Mouse (Mus musculus): Measurements from ENCODE around the gene Flrt1. TPM values are rescaled to one million over a fixed set of nuclear protein-coding genes. Genes with fewer than 3 reads are reported as not detected.

Gene Flrt1
- not detected in 2 replicates for polyA plus RNA-seq (2012; ENCODE audit: insufficient read depth, insufficient read length, missing spikeins)

DNA sequence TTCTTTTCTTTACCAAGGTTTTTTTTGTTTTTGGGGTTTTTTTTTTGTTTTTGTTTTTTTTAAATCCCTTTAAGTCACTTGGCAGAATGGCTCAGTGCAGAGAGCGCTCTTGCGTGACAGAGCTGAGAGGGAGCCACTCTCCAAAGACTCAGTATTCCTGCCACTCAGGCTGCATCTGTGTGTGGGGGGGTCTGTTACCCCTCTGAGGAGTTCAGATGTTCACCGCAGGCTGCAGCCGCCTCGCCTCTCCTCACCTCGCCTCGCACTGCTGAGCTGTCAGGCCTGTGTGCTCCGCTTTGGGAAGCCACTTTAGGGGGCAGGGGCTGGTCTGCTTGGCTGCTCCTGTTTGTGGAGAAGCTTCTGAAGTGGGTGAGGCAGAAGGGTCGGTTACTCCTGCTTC is at the start of gene Flrt1:
Gene Flrt1 (minus strand): TSS at position 186 of the 400 bp plus-strand sequence.
- H3K4me1 ChIP-seq (ENCODE audit: control insufficient read depth, insufficient read depth, low read length) = peaks cover 3% of the 10 kb centered on the region
- no peak within 1 kb of the TSS for H3K27ac ChIP-seq (ENCODE audit: insufficient read depth, low read depth, low read length)
- H3K4me3 ChIP-seq (ENCODE audit: insufficient read depth, low read length) = no peak within 1 kb of the TSS
- TF ChIP-seq POLR2A (IDR thresholded peaks at IDR 0.05; ENCODE audit: borderline replicate concordance, low read depth, low read length) = no peak
- TF ChIP-seq CTCF (IDR thresholded peaks at IDR 0.05; ENCODE audit: low read depth, low read length) = no peak

DNA sequence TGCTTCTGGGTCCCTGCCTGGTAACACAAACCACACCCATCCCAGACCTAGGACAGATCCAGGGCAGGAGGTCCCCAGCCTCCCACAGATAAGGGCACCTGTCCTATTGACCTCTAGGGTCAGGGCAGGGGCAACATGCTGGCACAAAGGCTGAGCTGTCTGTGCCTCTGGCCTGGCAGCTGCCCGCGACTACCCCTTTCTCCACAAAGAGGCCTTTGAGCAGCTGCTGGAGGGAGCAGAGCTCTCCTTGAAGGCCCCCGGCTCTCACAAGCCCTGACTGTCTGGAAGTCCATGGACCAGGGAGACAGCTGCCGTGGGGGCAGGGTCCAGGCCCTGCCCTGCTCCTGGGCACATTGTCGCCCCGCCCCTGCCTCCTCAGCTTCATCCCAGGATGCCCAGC is 49.7 kb upstream of the Flrt1 start:
- Histone ChIP-seq H3K4me1 (ENCODE audit: control insufficient read depth, insufficient read depth, low read length) (no peaks in the 10 kb centered on the region), H3K4me3 (ENCODE audit: insufficient read depth, low read length) (no peak overlapping the region), H3K27ac (ENCODE audit: insufficient read depth, low read depth, low read length) (no peak overlapping the region)
- TF ChIP-seq CTCF (IDR thresholded peaks at IDR 0.05; ENCODE audit: low read depth, low read length) = no peak
- TF ChIP-seq POLR2A (IDR thresholded peaks at IDR 0.05; ENCODE audit: borderline replicate concordance, low read depth, low read length) = no peak

DNA sequence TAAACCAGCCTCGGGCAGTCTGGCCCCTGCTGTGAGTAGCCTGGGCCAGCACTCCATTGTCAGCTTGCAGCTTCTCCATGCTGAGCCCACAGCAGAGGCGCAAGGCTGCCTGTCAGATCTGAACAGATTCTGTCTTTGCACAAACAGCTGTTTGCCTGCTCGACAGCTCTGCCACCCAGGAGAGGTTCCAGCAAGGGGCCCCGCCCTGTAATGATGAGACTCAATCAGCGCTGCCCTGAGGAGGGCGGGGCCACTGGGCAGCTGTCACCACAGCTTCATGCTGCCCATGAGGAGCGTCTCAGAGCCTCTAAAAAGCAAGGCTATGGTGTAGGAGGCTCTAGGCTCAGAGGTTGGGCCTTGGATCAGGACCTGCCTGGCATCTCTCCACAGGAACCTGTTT is 47.7 kb upstream of the Flrt1 start:
- no peak for TF ChIP-seq POLR2A (IDR thresholded peaks at IDR 0.05; ENCODE audit: borderline replicate concordance, low read depth, low read length)
- no peak for TF ChIP-seq CTCF (IDR thresholded peaks at IDR 0.05; ENCODE audit: low read depth, low read length)
- Histone ChIP-seq H3K4me1 (ENCODE audit: control insufficient read depth, insufficient read depth, low read length) (no peaks in the 10 kb centered on the region), H3K27ac (ENCODE audit: insufficient read depth, low read depth, low read length) (no peak overlapping the region), H3K4me3 (ENCODE audit: insufficient read depth, low read length) (no peak overlapping the region)

DNA sequence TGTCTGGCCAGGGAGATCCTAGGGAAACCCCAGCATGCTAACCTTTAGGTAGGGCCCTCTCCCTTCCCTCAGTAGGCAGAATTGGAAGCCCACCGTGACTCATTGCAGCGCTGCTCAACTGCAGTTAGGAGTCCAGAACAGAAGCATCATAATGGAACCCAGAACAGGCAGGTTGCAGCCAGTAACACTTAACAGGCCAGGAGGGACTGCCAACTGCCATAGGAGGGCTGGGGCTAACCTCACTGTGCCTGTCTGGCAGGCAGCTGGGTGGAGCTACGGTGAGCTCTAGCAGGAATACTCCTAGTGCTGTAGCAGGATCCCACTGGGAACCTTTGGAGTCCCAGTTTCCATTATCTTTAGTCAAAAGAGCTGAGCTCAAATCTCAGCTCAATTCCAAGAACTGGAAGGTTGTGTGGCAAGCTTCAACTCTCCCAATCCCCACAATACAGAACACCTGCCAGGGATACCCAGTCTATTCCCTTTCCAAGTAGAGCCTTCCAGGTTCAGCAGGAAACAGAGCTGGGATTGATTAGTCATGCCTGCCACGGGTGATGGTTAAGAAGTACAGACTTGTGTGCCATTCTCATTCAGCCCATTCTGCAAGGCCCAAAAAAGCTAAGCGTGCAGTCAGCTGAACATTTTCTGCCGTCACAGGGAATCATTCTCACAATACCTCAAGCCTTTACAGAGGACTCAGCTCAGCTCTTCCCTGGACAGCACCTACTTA is 46.6 kb upstream of the Flrt1 start:
- Histone ChIP-seq H3K4me1 (ENCODE audit: control insufficient read depth, insufficient read depth, low read length) (no peaks in the 10 kb centered on the region), H3K27ac (ENCODE audit: insufficient read depth, low read depth, low read length) (no peak overlapping the region), H3K4me3 (ENCODE audit: insufficient read depth, low read length) (no peak overlapping the region)
- TF ChIP-seq POLR2A (IDR thresholded peaks at IDR 0.05; ENCODE audit: borderline replicate concordance, low read depth, low read length) = no peak
- no peak for TF ChIP-seq CTCF (IDR thresholded peaks at IDR 0.05; ENCODE audit: low read depth, low read length)

DNA sequence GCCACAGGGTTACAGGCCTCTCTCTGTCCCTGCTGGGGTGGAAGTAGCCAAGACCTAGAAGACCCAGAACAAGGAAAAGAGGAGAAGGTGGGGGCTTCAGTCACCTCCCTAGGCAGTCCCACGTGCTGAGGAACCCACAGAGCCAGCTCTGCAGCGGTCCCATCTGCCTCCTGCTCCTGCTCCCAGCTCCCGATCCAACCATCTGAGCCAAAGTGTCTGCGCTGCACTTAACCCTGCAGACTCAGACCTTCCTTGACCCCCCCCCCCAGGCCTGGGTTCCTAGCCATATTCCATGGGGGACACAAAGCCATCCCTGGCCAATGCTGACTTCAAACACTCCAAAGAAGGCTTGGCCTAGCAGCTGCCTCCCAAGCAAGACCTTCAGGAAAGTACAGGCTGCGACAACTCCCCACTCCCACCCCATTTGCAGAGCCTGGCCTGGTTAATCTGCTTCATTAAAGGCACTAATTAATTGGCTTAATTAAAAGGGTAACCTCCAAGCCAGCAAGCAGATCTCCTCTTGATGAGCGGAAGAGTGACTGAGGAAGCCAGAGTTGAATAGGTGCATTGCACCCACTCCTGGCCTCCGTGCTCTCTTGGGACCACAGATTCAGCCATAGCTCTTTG is 45.9 kb upstream of the Flrt1 start:
- no peak for TF ChIP-seq CTCF (IDR thresholded peaks at IDR 0.05; ENCODE audit: low read depth, low read length)
- TF ChIP-seq POLR2A (IDR thresholded peaks at IDR 0.05; ENCODE audit: borderline replicate concordance, low read depth, low read length) = no peak
- H3K4me1 ChIP-seq (ENCODE audit: control insufficient read depth, insufficient read depth, low read length) = no peaks in the 10 kb centered on the region
- H3K27ac ChIP-seq (ENCODE audit: insufficient read depth, low read depth, low read length) = no peak overlapping the region
- no peak overlapping the region for H3K4me3 ChIP-seq (ENCODE audit: insufficient read depth, low read length)

DNA sequence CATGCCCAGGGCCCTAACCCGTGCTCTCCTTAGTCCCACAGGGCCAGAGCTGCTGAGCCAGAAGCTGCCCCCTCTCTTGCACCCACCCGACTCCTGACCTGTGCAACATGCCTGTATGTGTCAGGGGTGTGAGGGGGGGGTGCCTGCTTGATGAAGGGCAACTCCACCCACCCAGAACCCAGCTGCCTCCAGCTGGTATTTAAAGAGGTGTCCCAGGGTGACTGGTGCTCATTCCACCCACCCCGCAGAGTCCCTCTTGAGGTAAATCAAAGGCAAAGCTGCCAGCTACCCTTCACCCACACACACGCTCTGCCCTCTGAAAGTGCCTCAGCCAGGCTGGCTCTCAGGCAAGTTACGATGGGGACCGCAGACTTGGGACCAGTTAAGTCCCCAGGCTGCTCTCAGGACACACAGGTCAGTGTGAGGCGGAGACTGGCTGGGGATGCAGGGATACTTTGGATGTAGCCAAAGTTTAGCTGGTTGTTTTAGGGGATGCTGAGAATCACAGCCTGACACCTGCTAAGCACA is 43.7 kb upstream of the Flrt1 start:
- H3K4me1 ChIP-seq (ENCODE audit: control insufficient read depth, insufficient read depth, low read length) = peaks cover 1% of the 10 kb centered on the region
- H3K4me3 ChIP-seq (ENCODE audit: insufficient read depth, low read length) = no peak overlapping the region
- no peak overlapping the region for H3K27ac ChIP-seq (ENCODE audit: insufficient read depth, low read depth, low read length)
- TF ChIP-seq CTCF (IDR thresholded peaks at IDR 0.05; ENCODE audit: low read depth, low read length) = no peak
- no peak for TF ChIP-seq POLR2A (IDR thresholded peaks at IDR 0.05; ENCODE audit: borderline replicate concordance, low read depth, low read length)

DNA sequence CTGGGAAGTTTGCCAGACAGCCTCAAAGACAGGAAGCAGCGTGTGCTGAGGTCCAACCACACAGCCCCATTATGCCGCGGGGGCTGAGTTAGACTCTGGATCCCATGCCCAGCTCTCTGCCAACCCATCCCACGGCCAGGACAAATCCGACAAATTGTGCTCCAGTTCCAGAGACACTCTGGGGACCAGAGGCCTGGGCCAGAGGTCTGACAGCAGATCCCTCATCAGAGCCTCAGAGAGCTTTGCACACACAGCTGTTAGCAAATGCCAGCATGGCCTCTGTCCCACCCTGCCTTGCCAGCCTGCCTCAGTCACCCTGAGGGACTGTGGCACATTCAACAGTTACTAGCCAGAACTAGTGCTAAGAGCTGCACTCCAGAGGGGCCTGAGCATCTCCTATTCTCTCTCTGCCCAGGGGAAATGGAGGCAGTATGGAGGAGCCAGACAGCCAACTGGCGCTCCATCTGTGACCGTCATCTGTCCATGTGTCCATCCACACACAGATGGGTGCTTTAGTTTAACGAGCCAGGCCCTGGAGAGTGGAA is 43.1 kb upstream of the Flrt1 start:
- Histone ChIP-seq H3K4me1 (ENCODE audit: control insufficient read depth, insufficient read depth, low read length) (peaks cover 6% of the 10 kb centered on the region), H3K27ac (ENCODE audit: insufficient read depth, low read depth, low read length) (no peak overlapping the region), H3K4me3 (ENCODE audit: insufficient read depth, low read length) (no peak overlapping the region)
- no peak for TF ChIP-seq POLR2A (IDR thresholded peaks at IDR 0.05; ENCODE audit: borderline replicate concordance, low read depth, low read length)

DNA sequence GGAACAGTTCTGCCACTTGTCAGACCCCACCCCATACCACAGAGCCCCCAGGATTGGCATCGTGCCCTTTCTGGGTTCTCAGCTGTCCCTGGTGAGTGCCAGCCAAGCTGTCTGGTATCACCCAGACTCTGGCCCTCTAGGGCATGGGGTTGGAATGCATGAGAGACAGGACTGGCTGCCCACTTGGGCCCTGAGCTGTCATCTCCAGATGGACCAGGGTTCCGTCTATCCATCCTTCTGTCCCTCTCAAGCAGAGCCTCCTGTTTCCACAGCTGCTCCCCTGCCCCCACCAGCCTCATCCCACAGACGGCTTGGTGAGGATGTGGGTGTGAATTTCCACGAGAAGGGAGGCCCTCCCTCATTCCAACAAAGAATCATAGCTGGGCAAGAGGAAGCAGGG is 42.6 kb upstream of the Flrt1 start:
- no peak for TF ChIP-seq CTCF (IDR thresholded peaks at IDR 0.05; ENCODE audit: low read depth, low read length)
- no peak for TF ChIP-seq POLR2A (IDR thresholded peaks at IDR 0.05; ENCODE audit: borderline replicate concordance, low read depth, low read length)
- no peak overlapping the region for H3K4me3 ChIP-seq (ENCODE audit: insufficient read depth, low read length)
- H3K4me1 ChIP-seq (ENCODE audit: control insufficient read depth, insufficient read depth, low read length) = peaks cover 7% of the 10 kb centered on the region
- H3K27ac ChIP-seq (ENCODE audit: insufficient read depth, low read depth, low read length) = no peak overlapping the region

DNA sequence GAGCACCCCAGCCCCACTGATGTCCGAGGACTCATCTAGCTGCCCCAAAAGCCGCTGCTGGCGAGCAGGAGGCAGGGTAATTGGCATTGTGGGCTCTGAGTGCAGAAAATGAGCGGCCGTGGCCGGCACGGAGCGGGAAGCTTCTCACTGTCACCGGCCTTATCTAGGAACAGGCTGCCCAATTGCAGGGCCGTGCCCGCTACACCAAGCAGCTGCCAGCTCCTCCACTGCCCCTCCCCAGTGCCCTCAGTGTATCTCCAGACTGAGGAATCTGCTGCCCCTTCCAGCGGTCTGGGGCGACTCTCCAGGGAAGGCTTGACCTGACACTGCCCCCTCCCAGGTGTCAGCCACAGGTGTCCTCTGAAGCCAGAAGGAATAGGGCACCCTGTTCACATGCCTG is 40.8 kb upstream of the Flrt1 start:
- Histone ChIP-seq H3K4me1 (ENCODE audit: control insufficient read depth, insufficient read depth, low read length) (peaks cover 7% of the 10 kb centered on the region), H3K27ac (ENCODE audit: insufficient read depth, low read depth, low read length) (no peak overlapping the region), H3K4me3 (ENCODE audit: insufficient read depth, low read length) (no peak overlapping the region)
- TF ChIP-seq CTCF (IDR thresholded peaks at IDR 0.05; ENCODE audit: low read depth, low read length) (no peak), POLR2A (IDR thresholded peaks at IDR 0.05; ENCODE audit: borderline replicate concordance, low read depth, low read length) (no peak)

DNA sequence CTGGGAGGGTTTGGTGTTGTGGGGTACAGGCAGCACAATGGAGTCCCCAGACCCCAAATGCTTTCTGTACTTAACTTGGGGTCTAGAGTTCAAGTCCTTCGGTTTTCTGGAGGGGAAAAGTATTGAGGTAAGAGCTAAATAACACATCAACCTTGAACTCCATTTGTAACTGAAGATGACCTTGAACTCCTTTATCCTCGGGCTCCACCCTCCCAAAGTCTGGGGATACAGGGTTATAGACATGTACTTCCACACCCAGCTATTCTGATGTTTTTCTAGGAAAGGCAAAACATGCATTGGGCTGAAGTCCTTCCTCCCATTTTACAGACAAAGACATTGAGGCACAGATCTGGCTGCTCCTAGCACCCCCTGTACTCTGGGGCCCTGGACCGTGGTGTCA is 38.9 kb upstream of the Flrt1 start:
- H3K4me3 ChIP-seq (ENCODE audit: insufficient read depth, low read length) = no peak overlapping the region
- no peak overlapping the region for H3K27ac ChIP-seq (ENCODE audit: insufficient read depth, low read depth, low read length)
- TF ChIP-seq POLR2A (IDR thresholded peaks at IDR 0.05; ENCODE audit: borderline replicate concordance, low read depth, low read length) = no peak
- no peak for TF ChIP-seq CTCF (IDR thresholded peaks at IDR 0.05; ENCODE audit: low read depth, low read length)
- H3K4me1 ChIP-seq (ENCODE audit: control insufficient read depth, insufficient read depth, low read length) = peaks cover 7% of the 10 kb centered on the region

Measured in bone marrow macrophage, adult 2 months (primary cell).